Mouse (Mus musculus) forebrain, embryonic 16.5 days (tissue): ENCODE results near the gene Arv1. TPM values are rescaled to one million over a fixed set of nuclear protein-coding genes. Genes with fewer than 3 reads are reported as not detected.
A peak's percentile ranks its signal among the peaks of the same experiment; 100 is the strongest.

Source experiments
- ATAC-seq: fragments of 200-750 bp; cut with Nextera tagmentation; 2 replicates; pipeline ENCODE4 v1.8.0; 2017; ENCODE audit warnings: mild to moderate bottlenecking, moderate library complexity
- H3K27ac ChIP-seq: fragments of 300-500 bp; sonication (generic); 2 replicates; pipeline ENCODE4 v1.5.1; 2014; ENCODE audit warnings: low read length, control low read depth
- H3K27me3 ChIP-seq: fragments of 300-500 bp; sonication (generic); replicated peaks from 2 replicates; pipeline ENCODE4 v1.6.1; 2014; ENCODE audit warnings: low read length; ENCODE audit not compliant: control insufficient read depth, insufficient read depth
- H3K36me3 ChIP-seq: fragments of 300-500 bp; sonication (generic); 2 replicates; pipeline ENCODE4 v1.6.1; 2014; ENCODE audit not compliant: control insufficient read depth, insufficient read depth
- H3K4me1 ChIP-seq: fragments of 300-500 bp; sonication (generic); replicated peaks from 2 replicates; pipeline ENCODE4 v1.6.1; 2014; ENCODE audit warnings: low read length; ENCODE audit not compliant: control insufficient read depth, insufficient read depth
- H3K4me2 ChIP-seq: fragments of 300-500 bp; sonication (generic); 2 replicates; pipeline ENCODE4 v1.6.1; 2014; ENCODE audit warnings: mild to moderate bottlenecking, low read length, control low read depth
- H3K4me3 ChIP-seq: fragments of 300-500 bp; sonication (generic); replicated peaks from 2 replicates; pipeline ENCODE4 v1.5.1; 2014; ENCODE audit warnings: mild to moderate bottlenecking, low read length, control low read depth
- H3K9ac ChIP-seq: fragments of 300-500 bp; sonication (generic); replicated peaks from 2 replicates; pipeline ENCODE4 v1.6.1; 2014; ENCODE audit warnings: low read depth, low read length, control low read depth
- H3K9me3 ChIP-seq: fragments of 300-500 bp; sonication (generic); 2 replicates; pipeline ENCODE4 v1.6.1; 2016; ENCODE audit warnings: low read length; ENCODE audit not compliant: control insufficient read depth
- WGBS: fragments of 180-500 bp; shearing (Covaris S2); extraction: QIAGEN DNeasy Blood & Tissue Kit; methylation state at CpG from one replicate; pipeline ENCODE4 v1.1.7; 2014; 5-methylcytosine and 5-hydroxymethylcytosine counted together
- polyA plus RNA-seq: library from polyadenylated mRNA; unstranded; fragments of >200 nt; fragmentation: Nextera tagmentation; extraction: Ambion mirVana; gene quantifications from 2 replicates; pipeline ENCODE4 v1.2.1, GENCODE M21; 2015

Gene Arv1
- polyA plus RNA-seq, 1 experiment from 2014 or later: 33.5 TPM

- H3K27ac ChIP-seq: no peak overlapping the region
- no peaks in the 10 kb centered on the region for H3K36me3 ChIP-seq
- no peak overlapping the region for H3K4me2 ChIP-seq
- no peaks in the 10 kb centered on the region for H3K27me3 ChIP-seq
- no peak overlapping the region for H3K9ac ChIP-seq
- H3K4me1 ChIP-seq: 0 out of 2 replicates have a peak, but pooled peaks cover 2% of the 10 kb centered on the region
- WGBS: 83% methylated on average over 2 of the region's 2 CpGs
- H3K9me3 ChIP-seq: no peaks in the 10 kb centered on the region
- no peak overlapping the region for H3K4me3 ChIP-seq
- no peak for ATAC-seq
Measured at GRCm38 (mm10) chr8:124772389-124772788, 50.5 kb downstream of the Arv1 start.

DNA sequence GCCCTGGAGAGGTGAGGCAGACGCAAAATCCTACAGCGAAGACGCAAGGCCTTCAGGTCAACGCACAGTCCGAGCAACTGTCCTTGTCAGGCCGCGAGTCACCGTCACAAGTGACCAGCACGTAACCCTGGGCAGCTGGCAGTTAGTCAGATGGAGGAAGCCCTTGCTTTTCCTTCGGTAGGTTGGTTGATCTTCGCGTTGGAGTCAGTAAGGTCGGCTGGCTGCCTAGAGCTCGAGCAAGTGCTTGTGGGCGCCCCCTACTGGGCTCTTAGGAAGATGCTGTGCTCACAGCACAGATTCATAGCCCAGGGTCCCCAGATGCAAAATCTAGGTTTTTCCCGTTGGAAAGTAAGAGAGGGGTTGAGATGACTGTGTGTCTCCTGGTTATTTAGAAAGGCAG lies 53.8 kb downstream of the Arv1 start:
- Histone ChIP-seq H3K9me3 (no peaks in the 10 kb centered on the region), H3K4me2 (peak overlapping the region; percentile 35), H3K36me3 (no peaks in the 10 kb centered on the region), H3K27ac (no peak overlapping the region), H3K4me1 (peaks cover 8% of the 10 kb centered on the region), H3K4me3 (no peak overlapping the region), H3K9ac (no peak overlapping the region), H3K27me3 (no peaks in the 10 kb centered on the region)
- 12% methylated on average over 16 of the region's 16 CpGs for WGBS
- peak; percentile 36; the same call in 1 of the 2 replicates for ATAC-seq

DNA sequence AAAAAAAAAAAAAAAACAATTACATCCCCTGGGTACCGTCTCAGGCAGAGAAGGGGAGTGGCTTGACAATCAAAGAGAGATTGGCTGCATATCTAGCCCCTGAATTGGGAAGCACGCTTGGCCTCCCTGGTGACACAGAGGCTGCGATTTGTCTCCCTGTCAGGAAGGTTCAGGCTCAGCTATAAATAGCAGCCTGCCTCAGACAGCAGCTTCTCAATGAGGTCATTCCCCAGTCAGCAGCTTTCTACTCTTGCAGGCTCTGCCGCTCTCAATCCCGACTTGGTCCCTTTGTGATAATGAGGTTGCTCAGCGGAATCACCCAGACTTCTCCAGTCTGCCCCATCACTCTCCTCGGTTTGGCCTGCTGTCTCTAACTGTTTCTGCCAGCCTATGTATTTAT lies 58.3 kb downstream of the Arv1 start:
- Histone ChIP-seq H3K4me2 (peak overlapping the region; percentile 20; the same call in 1 of the 2 replicates), H3K27me3 (no peaks in the 10 kb centered on the region), H3K9me3 (no peaks in the 10 kb centered on the region), H3K27ac (peak overlapping the region; percentile 76), H3K4me1 (peaks cover 23% of the 10 kb centered on the region), H3K4me3 (no peak overlapping the region; the same call in 1 of the 2 replicates), H3K9ac (peak overlapping the region; percentile 45; the same call in 1 of the 2 replicates), H3K36me3 (no peaks in the 10 kb centered on the region)
- 9% methylated on average over 7 of the region's 7 CpGs for WGBS
- ATAC-seq: peak; percentile 54

GRCm38 (mm10) chr8:124782431-124782830 lies 60.5 kb downstream of the Arv1 start:
- Histone ChIP-seq H3K4me2 (no peak overlapping the region), H3K27ac (no peak overlapping the region), H3K9ac (no peak overlapping the region), H3K27me3 (no peaks in the 10 kb centered on the region), H3K36me3 (no peaks in the 10 kb centered on the region), H3K4me1 (peaks cover 21% of the 10 kb centered on the region), H3K9me3 (no peaks in the 10 kb centered on the region), H3K4me3 (no peak overlapping the region)
- 75% methylated on average over 3 of the region's 3 CpGs for WGBS
- no peak for ATAC-seq

DNA sequence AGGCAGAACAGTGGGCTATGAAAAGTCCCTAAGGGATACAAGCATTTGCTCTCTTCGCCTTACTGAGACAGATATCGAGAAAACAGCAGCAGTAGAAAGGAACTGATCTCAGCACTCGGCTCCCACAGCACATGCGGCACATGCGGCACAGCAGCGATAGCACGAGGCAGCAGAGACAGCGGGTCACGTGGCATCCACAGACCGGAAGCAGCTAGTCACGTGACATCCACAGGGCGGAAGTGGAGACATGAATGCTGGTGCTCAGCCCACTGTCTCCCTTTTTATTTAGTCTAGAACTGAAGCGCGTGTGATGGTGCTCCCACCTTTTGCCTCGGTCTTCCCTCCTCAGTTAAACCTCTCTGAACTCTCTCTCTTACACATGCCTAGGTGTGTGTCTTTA lies 61.3 kb downstream of the Arv1 start:
- Histone ChIP-seq H3K4me2 (no peak overlapping the region), H3K4me1 (peaks cover 21% of the 10 kb centered on the region), H3K36me3 (no peaks in the 10 kb centered on the region), H3K9me3 (no peaks in the 10 kb centered on the region), H3K27ac (no peak overlapping the region), H3K27me3 (no peaks in the 10 kb centered on the region), H3K4me3 (no peak overlapping the region), H3K9ac (no peak overlapping the region)
- WGBS: 87% methylated on average over 15 of the region's 15 CpGs
- no peak for ATAC-seq

Other genes starting within 250 kb of the Arv1 start
- 41.4 and 42.1 TPM in 2 replicates for gene Cog2, start 201.4 kb upstream of the Arv1 start, polyA plus RNA-seq
- gene Agt, start 152.4 kb upstream of the Arv1 start, polyA plus RNA-seq: 0.18 and 0.37 TPM in 2 replicates
- gene Capn9, start 146.0 kb upstream of the Arv1 start, polyA plus RNA-seq: 0.14 and 0.20 TPM in 2 replicates
- 26.0 and 29.4 TPM in 2 replicates for gene 2310022B05Rik, start 58.8 kb upstream of the Arv1 start, polyA plus RNA-seq
- 60.0 and 62.6 TPM in 2 replicates for gene Ttc13, start 156 bp upstream of the Arv1 start, polyA plus RNA-seq
- gene Fam89a, start 29.7 kb downstream of the Arv1 start, polyA plus RNA-seq: 0.25 TPM in 1 of 2 replicates, not detected in the other
- gene Trim67, start 71.0 kb downstream of the Arv1 start, polyA plus RNA-seq: 28.8 and 30.4 TPM in 2 replicates
- 92.7 TPM in 2 replicates for gene Gnpat, start 140.9 kb downstream of the Arv1 start, polyA plus RNA-seq
- 36.1 and 38.3 TPM in 2 replicates for gene 2810004N23Rik, start 141.0 kb downstream of the Arv1 start, polyA plus RNA-seq
- gene Exoc8, start 175.6 kb downstream of the Arv1 start, polyA plus RNA-seq: 15.0 and 15.2 TPM in 2 replicates
- gene Sprtn, start 175.7 kb downstream of the Arv1 start, polyA plus RNA-seq: 10.6 and 12.9 TPM in 2 replicates
- 21.3 and 21.8 TPM in 2 replicates for gene Egln1, start 227.2 kb downstream of the Arv1 start, polyA plus RNA-seq